Mouse (Mus musculus): ENCODE data around the gene Zic3.

The Zic3 gene

GRCm38 (mm10) chrX:58022400-58022799, at the start of gene Zic3:
Gene Zic3, plus strand, starts transcription at chrX:58022700.
- DNase-seq (ENCODE audit: extremely low spot score, low read depth, low spot score), result no peak

GRCm38 (mm10) chrX:57982351-57982750, 40.1 kb upstream of the Zic3 start:
- DNase-seq (ENCODE audit: extremely low spot score, low read depth, low spot score), result no peak

GRCm38 (mm10) chrX:57987455-57988109, 34.9 kb upstream of the Zic3 start:
- DNase-seq (ENCODE audit: extremely low spot score, low read depth, low spot score), result no peak

GRCm38 (mm10) chrX:58013391-58013790, 9.1 kb upstream of the Zic3 start:
- no peak for DNase-seq (ENCODE audit: extremely low spot score, low read depth, low spot score)

- no peak for DNase-seq (ENCODE audit: extremely low spot score, low read depth, low spot score)
Measured at GRCm38 (mm10) chrX:58014093-58014492, 8.4 kb upstream of the Zic3 start.

GRCm38 (mm10) chrX:58014761-58015160, 7.7 kb upstream of the Zic3 start:
- DNase-seq (ENCODE audit: extremely low spot score, low read depth, low spot score), result no peak

- DNase-seq (ENCODE audit: extremely low spot score, low read depth, low spot score), result no peak
Measured at GRCm38 (mm10) chrX:58015336-58015945, 7.1 kb upstream of the Zic3 start.

- no peak for DNase-seq (ENCODE audit: extremely low spot score, low read depth, low spot score)
Measured at GRCm38 (mm10) chrX:58018720-58019119, 3.8 kb upstream of the Zic3 start.

GRCm38 (mm10) chrX:58019257-58019953, 3.1 kb upstream of the Zic3 start:
- no peak for DNase-seq (ENCODE audit: extremely low spot score, low read depth, low spot score)

GRCm38 (mm10) chrX:58027631-58028030, 5.1 kb downstream of the Zic3 start:
- no peak for DNase-seq (ENCODE audit: extremely low spot score, low read depth, low spot score)

GRCm38 (mm10) chrX:58028082-58028481, 5.6 kb downstream of the Zic3 start:
- DNase-seq (ENCODE audit: extremely low spot score, low read depth, low spot score), result no peak

GRCm38 (mm10) chrX:58028858-58029257, 6.4 kb downstream of the Zic3 start:
- no peak for DNase-seq (ENCODE audit: extremely low spot score, low read depth, low spot score)

- no peak for DNase-seq (ENCODE audit: extremely low spot score, low read depth, low spot score)
Measured at GRCm38 (mm10) chrX:58030100-58030834, 7.8 kb downstream of the Zic3 start.

- no peak for DNase-seq (ENCODE audit: extremely low spot score, low read depth, low spot score)
Measured at GRCm38 (mm10) chrX:58030835-58031670, 8.6 kb downstream of the Zic3 start.

- DNase-seq (ENCODE audit: extremely low spot score, low read depth, low spot score), result no peak
Measured at GRCm38 (mm10) chrX:58031671-58032605, 9.4 kb downstream of the Zic3 start.

- no peak for DNase-seq (ENCODE audit: extremely low spot score, low read depth, low spot score)
Measured at GRCm38 (mm10) chrX:58032622-58033021, 10.1 kb downstream of the Zic3 start.

GRCm38 (mm10) chrX:58033521-58033920, 11.0 kb downstream of the Zic3 start:
- no peak for DNase-seq (ENCODE audit: extremely low spot score, low read depth, low spot score)

- DNase-seq (ENCODE audit: extremely low spot score, low read depth, low spot score), result no peak
Measured at GRCm38 (mm10) chrX:58038061-58039007, 15.8 kb downstream of the Zic3 start.

All from hindlimb bud, embryonic 11.5 days (tissue).